Mouse (Mus musculus) lung, postnatal 14 days (tissue): ENCODE results near the gene Tap1.
A peak's percentile ranks its signal among the peaks of the same experiment; 100 is the strongest.

ENCODE experiments used
- DNase-seq: peaks from one replicate; pipeline ENCODE4 v3.0.0; 2021

Tap1 gene

GRCm38 (mm10) chr17:34237741-34238140 is 50.4 kb downstream of the Tap1 start:
- DNase-seq: no peak

GRCm38 (mm10) chr17:34238706-34239105 is 51.4 kb downstream of the Tap1 start, which contains the start of gene H2-Ob:
H2-Ob (plus strand) TSS chr17:34238903.
- DNase-seq: peak; percentile 61

- DNase-seq: no peak
Observed at GRCm38 (mm10) chr17:34239601-34240041, 52.3 kb downstream of the Tap1 start.

GRCm38 (mm10) chr17:34240366-34240765 is 53.0 kb downstream of the Tap1 start:
- DNase-seq: no peak

- DNase-seq: no peak
Observed at GRCm38 (mm10) chr17:34240916-34241315, 53.6 kb downstream of the Tap1 start.

GRCm38 (mm10) chr17:34244656-34245055 is 57.3 kb downstream of the Tap1 start:
- no peak for DNase-seq
